Mouse (Mus musculus) kidney, adult 2 months (tissue): Measurements from ENCODE around the gene Zfp637.

Experiments used
- CTCF ChIP-seq: fragments of 200-500 bp; conservative IDR thresholded peaks from 2 replicates; pipeline ENCODE4 v1.5.1; 2011; ENCODE audit warnings: low read depth, mild to moderate bottlenecking, control low read depth, low read length, moderate library complexity, mixed read lengths; ENCODE audit not compliant: insufficient read depth, insufficient read length
- POLR2A ChIP-seq: fragments of 200-500 bp; IDR thresholded peaks from one replicate; pipeline ENCODE4 v1.6.1; 2011; ENCODE audit warnings: low read depth, low read length, control low read depth

DNA sequence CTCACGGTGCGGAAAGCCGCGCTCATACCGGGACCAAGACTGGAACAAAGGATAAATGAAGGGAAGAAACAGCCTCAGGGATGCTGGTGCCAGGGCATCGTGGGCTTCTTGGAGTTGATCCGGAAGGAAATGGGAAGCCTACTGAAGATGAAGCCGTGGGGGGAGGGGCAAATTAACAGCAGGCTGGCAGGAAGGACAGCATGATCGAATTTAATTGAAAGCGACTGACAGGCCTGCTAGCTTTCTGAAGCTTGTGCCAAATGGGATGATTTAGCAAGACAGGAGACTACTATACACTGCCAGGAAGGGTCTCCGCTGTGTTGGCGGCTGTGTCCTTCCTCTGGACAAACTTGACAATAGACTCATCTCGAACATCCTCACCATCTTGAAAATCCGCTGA lies 20.7 kb upstream of the Zfp637 start:
- no peak for TF ChIP-seq CTCF
- no peak for TF ChIP-seq POLR2A
